Mouse (Mus musculus): ENCODE results near the gene Rel. TPM values are rescaled to one million over a fixed set of nuclear protein-coding genes. Genes with fewer than 3 reads are reported as not detected.

Gene Rel
- polyA plus RNA-seq, 1 experiment = 1.5 TPM

GRCm38 (mm10) chr11:23741386-23741785 lies 29.4 kb downstream of the Rel start:
- TF ChIP-seq CTCF (IDR thresholded peaks at IDR 0.05; ENCODE audit: borderline replicate concordance, insufficient read depth, low read depth, low read length) (no peak), POLR2A (IDR thresholded peaks at IDR 0.05; ENCODE audit: borderline replicate concordance, insufficient read depth, low read length) (no peak)
- Histone ChIP-seq H3K27me3 (ENCODE audit: control insufficient read depth, insufficient read depth, low read length) (no peaks in the 10 kb centered on the region), H3K27ac (ENCODE audit: insufficient read depth, low read length) (no peak overlapping the region), H3K4me1 (ENCODE audit: control insufficient read depth, insufficient read depth, low read length) (no peaks in the 10 kb centered on the region; the same call in 1 of the 2 replicates), H3K4me3 (replicated peaks; ENCODE audit: insufficient read depth, low read depth, low read length) (no peak overlapping the region)
- DNase-seq = no peak
- WGBS = 92% methylated on average over 7 of the region's 7 CpGs

GRCm38 (mm10) chr11:23740895-23741294 lies 29.9 kb downstream of the Rel start:
- 69% methylated on average over 4 of the region's 4 CpGs for whole genome bisulfite sequencing
- no peak for DNase-seq
- Histone ChIP-seq H3K27ac (ENCODE audit: insufficient read depth, low read length) (no peak overlapping the region), H3K4me1 (ENCODE audit: control insufficient read depth, insufficient read depth, low read length) (peaks cover 3% of the 10 kb centered on the region; the same call in 1 of the 2 replicates), H3K27me3 (ENCODE audit: control insufficient read depth, insufficient read depth, low read length) (no peaks in the 10 kb centered on the region), H3K4me3 (replicated peaks; ENCODE audit: insufficient read depth, low read depth, low read length) (no peak overlapping the region)
- TF ChIP-seq CTCF (IDR thresholded peaks at IDR 0.05; ENCODE audit: borderline replicate concordance, insufficient read depth, low read depth, low read length) (no peak), POLR2A (IDR thresholded peaks at IDR 0.05; ENCODE audit: borderline replicate concordance, insufficient read depth, low read length) (no peak)

- Histone ChIP-seq H3K4me3 (replicated peaks; ENCODE audit: insufficient read depth, low read depth, low read length) (no peak overlapping the region), H3K27me3 (ENCODE audit: control insufficient read depth, insufficient read depth, low read length) (no peaks in the 10 kb centered on the region), H3K27ac (ENCODE audit: insufficient read depth, low read length) (no peak overlapping the region), H3K4me1 (ENCODE audit: control insufficient read depth, insufficient read depth, low read length) (peaks cover 3% of the 10 kb centered on the region; the same call in 1 of the 2 replicates)
- peak in 1 of 2 experiments; percentile 71 for DNase-seq
- TF ChIP-seq POLR2A (IDR thresholded peaks at IDR 0.05; ENCODE audit: borderline replicate concordance, insufficient read depth, low read length) (no peak), CTCF (IDR thresholded peaks at IDR 0.05; ENCODE audit: borderline replicate concordance, insufficient read depth, low read depth, low read length) (no peak)
Observed at GRCm38 (mm10) chr11:23735820-23736470, 34.8 kb downstream of the Rel start.

- no peak for TF ChIP-seq CTCF (IDR thresholded peaks at IDR 0.05; ENCODE audit: borderline replicate concordance, insufficient read depth, low read depth, low read length)
- TF ChIP-seq POLR2A (IDR thresholded peaks at IDR 0.05; ENCODE audit: borderline replicate concordance, insufficient read depth, low read length) = no peak
- Histone ChIP-seq H3K27ac (ENCODE audit: insufficient read depth, low read length) (no peak overlapping the region), H3K4me1 (ENCODE audit: control insufficient read depth, insufficient read depth, low read length) (peaks cover 3% of the 10 kb centered on the region; the same call in 1 of the 2 replicates), H3K4me3 (replicated peaks; ENCODE audit: insufficient read depth, low read depth, low read length) (no peak overlapping the region), H3K27me3 (ENCODE audit: control insufficient read depth, insufficient read depth, low read length) (no peaks in the 10 kb centered on the region)
- no peak for DNase-seq
- WGBS = 88% methylated on average over 6 of the region's 6 CpGs
Observed at GRCm38 (mm10) chr11:23734749-23735286, 36.0 kb downstream of the Rel start.

- TF ChIP-seq POLR2A (IDR thresholded peaks at IDR 0.05; ENCODE audit: borderline replicate concordance, insufficient read depth, low read length) (no peak), CTCF (IDR thresholded peaks at IDR 0.05; ENCODE audit: borderline replicate concordance, insufficient read depth, low read depth, low read length) (no peak)
- Histone ChIP-seq H3K27me3 (ENCODE audit: control insufficient read depth, insufficient read depth, low read length) (no peaks in the 10 kb centered on the region), H3K4me3 (replicated peaks; ENCODE audit: insufficient read depth, low read depth, low read length) (no peak overlapping the region), H3K27ac (ENCODE audit: insufficient read depth, low read length) (no peak overlapping the region), H3K4me1 (ENCODE audit: control insufficient read depth, insufficient read depth, low read length) (peaks cover 3% of the 10 kb centered on the region; the same call in 1 of the 2 replicates)
- 93% methylated on average over 1 of the region's 1 CpGs for WGBS
- no peak for DNase-seq
Observed at GRCm38 (mm10) chr11:23732840-23733239, 37.9 kb downstream of the Rel start.

GRCm38 (mm10) chr11:23730120-23730519 lies 40.6 kb downstream of the Rel start:
- TF ChIP-seq CTCF (IDR thresholded peaks at IDR 0.05; ENCODE audit: borderline replicate concordance, insufficient read depth, low read depth, low read length) (no peak), POLR2A (IDR thresholded peaks at IDR 0.05; ENCODE audit: borderline replicate concordance, insufficient read depth, low read length) (no peak)
- no peak for DNase-seq
- Histone ChIP-seq H3K27me3 (ENCODE audit: control insufficient read depth, insufficient read depth, low read length) (no peaks in the 10 kb centered on the region), H3K4me1 (ENCODE audit: control insufficient read depth, insufficient read depth, low read length) (no peaks in the 10 kb centered on the region), H3K27ac (ENCODE audit: insufficient read depth, low read length) (no peak overlapping the region), H3K4me3 (replicated peaks; ENCODE audit: insufficient read depth, low read depth, low read length) (no peak overlapping the region)
- WGBS = 94% methylated on average over 4 of the region's 4 CpGs

GRCm38 (mm10) chr11:23728186-23728585 lies 42.6 kb downstream of the Rel start:
- TF ChIP-seq CTCF (IDR thresholded peaks at IDR 0.05; ENCODE audit: borderline replicate concordance, insufficient read depth, low read depth, low read length) (no peak), POLR2A (IDR thresholded peaks at IDR 0.05; ENCODE audit: borderline replicate concordance, insufficient read depth, low read length) (no peak)
- Histone ChIP-seq H3K4me3 (replicated peaks; ENCODE audit: insufficient read depth, low read depth, low read length) (no peak overlapping the region), H3K4me1 (ENCODE audit: control insufficient read depth, insufficient read depth, low read length) (no peaks in the 10 kb centered on the region), H3K27me3 (ENCODE audit: control insufficient read depth, insufficient read depth, low read length) (no peaks in the 10 kb centered on the region), H3K27ac (ENCODE audit: insufficient read depth, low read length) (no peak overlapping the region)
- 99% methylated on average over 2 of the region's 2 CpGs for WGBS
- DNase-seq = no peak

- WGBS = 92% methylated on average over 2 of the region's 2 CpGs
Observed at GRCm38 (mm10) chr11:23726441-23726840, 44.3 kb downstream of the Rel start.

More at GRCm38 (mm10) chr11:23726441-23726840, 44.3 kb downstream of the Rel start:
- Histone ChIP-seq H3K4me1 (ENCODE audit: control insufficient read depth, insufficient read depth, low read length) (no peaks in the 10 kb centered on the region), H3K4me3 (replicated peaks; ENCODE audit: insufficient read depth, low read depth, low read length) (no peak overlapping the region), H3K27ac (ENCODE audit: insufficient read depth, low read length) (no peak overlapping the region), H3K27me3 (ENCODE audit: control insufficient read depth, insufficient read depth, low read length) (no peaks in the 10 kb centered on the region)
- no peak for DNase-seq
- TF ChIP-seq CTCF (IDR thresholded peaks at IDR 0.05; ENCODE audit: borderline replicate concordance, insufficient read depth, low read depth, low read length) (no peak), POLR2A (IDR thresholded peaks at IDR 0.05; ENCODE audit: borderline replicate concordance, insufficient read depth, low read length) (no peak)

Measured in cerebellum, adult 2 months (tissue).